ENCODE assay signal across 18 mouse cellular contexts in the genomic region with DNA sequence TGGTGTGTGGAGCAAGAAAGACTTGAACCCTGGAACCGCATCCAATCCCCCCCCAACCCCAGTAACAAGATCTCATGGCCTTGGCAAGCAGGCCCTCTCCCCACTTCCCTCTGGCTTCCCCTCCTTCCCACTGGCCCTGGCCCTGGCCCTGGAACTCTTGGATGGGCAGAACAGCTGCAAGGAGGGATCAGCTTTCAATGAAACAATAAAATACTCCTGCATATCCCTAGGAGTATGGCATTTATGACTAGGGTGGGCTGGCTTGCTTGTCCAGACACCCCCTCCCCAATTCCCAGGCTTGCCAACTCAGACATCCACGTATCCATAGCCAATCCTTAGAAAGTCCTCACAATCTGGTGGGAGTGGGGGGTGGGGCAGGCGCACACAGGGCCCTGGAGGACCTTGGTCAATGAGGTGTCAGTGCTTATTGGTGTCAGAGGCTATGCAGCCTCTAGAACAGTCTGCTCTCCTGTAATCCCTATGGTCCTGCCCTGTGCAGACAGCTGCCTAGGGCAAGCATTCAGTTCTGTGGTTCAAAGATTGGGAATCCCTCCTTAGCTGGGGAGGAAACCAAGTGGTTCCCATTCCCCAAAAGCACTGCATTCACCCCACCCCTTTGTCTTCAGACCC.
A peak's percentile ranks its signal among the peaks of the same experiment; 100 is the strongest.
DNase-seq lines count a peak whose midpoint lies in the region; ATAC-seq lines count a peak whose summit lies in the region.
"Had no signal": no experiment of that assay in that cellular context is flagged by ENCODE, and none has a peak within 500 bp of the region (broad histone marks: within the 10 kb centered on the region; RNA-seq: fewer than 3 reads in every experiment).

No protein-coding gene starts in this region.

- ATAC-seq in lung, embryonic 15.5 days (ENCODE audit: borderline replicate concordance, extremely low read depth, low FRiP score, low TSS enrichment): peak; percentile 46; the same call in 1 of the 2 replicates
- ATAC-seq in embryonic facial prominence, embryonic 14.5 days (ENCODE audit: low read depth): peak; percentile 87
- ATAC-seq in limb, embryonic 15.5 days (ENCODE audit: insufficient number of reproducible peaks, low FRiP score, low TSS enrichment, low read depth): peak; percentile 61; the same call in 1 of the 2 replicates
- ATAC-seq: hindbrain, embryonic 16.5 days; midbrain, embryonic 15.5 days had no signal

- H3K27ac ChIP-seq in lung, embryonic 15.5 days: no peak overlapping the region
- H3K27ac ChIP-seq in embryonic facial prominence, embryonic 14.5 days (replicated peaks; ENCODE audit: low read depth, low read length): no peak overlapping the region
- H3K27ac ChIP-seq in limb, embryonic 15.5 days: no peak overlapping the region
- H3K27ac ChIP-seq: forebrain, embryonic 12.5 days; liver, embryonic 13.5 days; midbrain, embryonic 15.5 days had no signal

- no peak overlapping the region for H3K9ac ChIP-seq in lung, embryonic 15.5 days
- no peak overlapping the region for H3K9ac ChIP-seq in embryonic facial prominence, embryonic 14.5 days (ENCODE audit: low read depth, low read length)
- no peak overlapping the region for H3K9ac ChIP-seq in limb, embryonic 15.5 days
- H3K9ac ChIP-seq: forebrain, embryonic 12.5 days; liver, embryonic 13.5 days; midbrain, embryonic 15.5 days had no signal

- H3K4me1 ChIP-seq in lung, embryonic 15.5 days: no peaks in the 10 kb centered on the region
- H3K4me1 ChIP-seq in embryonic facial prominence, embryonic 14.5 days (ENCODE audit: control insufficient read depth, insufficient read depth, low read length): no peaks in the 10 kb centered on the region
- H3K4me1 ChIP-seq in limb, embryonic 15.5 days: peaks cover 6% of the 10 kb centered on the region; the same call in 1 of the 2 replicates
- H3K4me1 ChIP-seq: forebrain, embryonic 12.5 days; liver, embryonic 13.5 days; midbrain, embryonic 15.5 days had no signal

- no peaks in the 10 kb centered on the region for H3K9me3 ChIP-seq in lung, embryonic 15.5 days
- no peaks in the 10 kb centered on the region for H3K9me3 ChIP-seq in embryonic facial prominence, embryonic 14.5 days (ENCODE audit: control insufficient read depth, low read length)
- H3K9me3 ChIP-seq in limb, embryonic 15.5 days: no peaks in the 10 kb centered on the region
- H3K9me3 ChIP-seq: forebrain, embryonic 12.5 days; liver, embryonic 13.5 days; midbrain, embryonic 15.5 days had no signal

- peak; percentile 57 for DNase-seq in gastrocnemius, postnatal 25 days
- DNase-seq in gastrocnemius, postnatal 4 days (ENCODE audit: low spot score in 2 of 2): no peak
- DNase-seq in lung, adult 18-20 months: no peak
- peak; percentile 67 for DNase-seq in embryonic facial prominence, embryonic 14.5 days (ENCODE audit: low spot score)
- no peak for DNase-seq in testis, postnatal 10 days (ENCODE audit: low spot score)
- DNase-seq: heart, postnatal 36 days; kidney, postnatal 10 days; layer of hippocampus, adult 9-11 months; liver, embryonic 13.5 days; lung, postnatal 4 days; right cerebral cortex, postnatal 14 days; thymus, postnatal 36 days had no signal

- H3K36me3 ChIP-seq in lung, embryonic 15.5 days: no peaks in the 10 kb centered on the region
- H3K36me3 ChIP-seq in embryonic facial prominence, embryonic 14.5 days (ENCODE audit: control insufficient read depth, insufficient read depth, low read length): no peaks in the 10 kb centered on the region
- H3K36me3 ChIP-seq in limb, embryonic 15.5 days: no peaks in the 10 kb centered on the region
- H3K36me3 ChIP-seq: forebrain, embryonic 12.5 days; liver, embryonic 13.5 days; midbrain, embryonic 15.5 days had no signal

- no peak overlapping the region for H3K4me3 ChIP-seq in lung, embryonic 15.5 days
- no peak overlapping the region for H3K4me3 ChIP-seq in embryonic facial prominence, embryonic 14.5 days (ENCODE audit: low read depth, low read length)
- H3K4me3 ChIP-seq in limb, embryonic 15.5 days: no peak overlapping the region
- H3K4me3 ChIP-seq: forebrain, embryonic 12.5 days; liver, embryonic 13.5 days; midbrain, embryonic 15.5 days had no signal

- no peaks in the 10 kb centered on the region for H3K27me3 ChIP-seq in lung, embryonic 15.5 days
- no peaks in the 10 kb centered on the region for H3K27me3 ChIP-seq in embryonic facial prominence, embryonic 14.5 days (replicated peaks; ENCODE audit: control insufficient read depth, insufficient read depth, low read length)
- no peaks in the 10 kb centered on the region for H3K27me3 ChIP-seq in limb, embryonic 15.5 days
- H3K27me3 ChIP-seq: forebrain, embryonic 12.5 days; liver, embryonic 13.5 days; midbrain, embryonic 15.5 days had no signal

- H3K4me2 ChIP-seq in lung, embryonic 15.5 days: no peak overlapping the region
- no peak overlapping the region for H3K4me2 ChIP-seq in embryonic facial prominence, embryonic 14.5 days (ENCODE audit: low read depth, low read length)
- no peak overlapping the region for H3K4me2 ChIP-seq in limb, embryonic 15.5 days
- H3K4me2 ChIP-seq: forebrain, embryonic 12.5 days; heart, embryonic 11.5 days; liver, embryonic 13.5 days; midbrain, embryonic 15.5 days had no signal

- 47% methylated on average over 3 of the region's 3 CpGs for WGBS in lung, embryonic 15.5 days
- 60% methylated on average over 3 of the region's 3 CpGs for WGBS in embryonic facial prominence, embryonic 14.5 days
- 36% methylated on average over 3 of the region's 3 CpGs for WGBS in limb, embryonic 15.5 days

Comparison
In these comparisons a context has a peak if more than half of its experiments do, and no peak if none do; other contexts are left out.
1. DNase-seq: peak in gastrocnemius, postnatal 25 days (single experiment) and embryonic facial prominence, embryonic 14.5 days (single experiment); none in gastrocnemius, postnatal 4 days (0 of 2), lung, adult 18-20 months (0 of 2) and testis, postnatal 10 days (single experiment).
2. Peak in every context shown above with its lines, with median percentiles within 50 percentile points of each other: ATAC-seq.